Mouse (Mus musculus): ENCODE measurements around the gene Zfp362. TPM values are rescaled to one million over a fixed set of nuclear protein-coding genes. Genes with fewer than 3 reads are reported as not detected.

The Zfp362 gene
- polyA plus RNA-seq, 1 experiment = not detected

DNA sequence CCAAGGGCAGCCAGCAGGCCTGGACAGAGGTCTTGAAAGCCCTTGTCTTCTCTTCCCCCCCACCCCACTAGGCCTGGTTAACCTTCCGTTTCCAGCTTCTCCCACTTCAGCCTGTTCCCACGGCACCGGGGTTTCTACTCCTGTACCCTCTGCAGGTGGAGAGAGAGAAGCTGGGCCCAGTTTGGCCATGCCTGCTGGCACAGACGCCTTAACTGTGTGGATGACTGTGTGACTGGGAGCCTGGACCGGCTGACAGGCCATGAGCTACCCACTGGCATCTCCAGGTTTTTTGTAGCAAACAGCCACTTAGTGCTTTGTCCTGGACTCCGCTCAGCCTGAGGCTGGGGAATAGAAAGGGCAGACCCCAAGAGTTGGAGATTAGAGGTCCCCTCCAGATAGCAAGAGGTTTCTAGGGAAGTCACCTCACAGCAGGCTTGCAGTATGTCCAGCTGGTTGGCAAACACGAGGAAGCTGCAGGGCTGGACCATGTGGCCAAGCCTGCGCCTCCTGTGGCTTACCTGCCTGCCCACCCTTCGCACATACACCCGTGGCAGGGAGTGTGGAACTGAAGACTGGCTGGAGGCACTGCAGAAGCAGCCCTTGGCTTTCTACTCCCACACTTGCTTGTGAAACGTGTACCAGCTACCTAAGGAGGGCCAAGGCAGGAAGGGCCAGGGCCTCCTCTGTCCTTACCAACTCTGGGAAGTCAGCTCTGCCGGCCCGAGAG lies 53.7 kb downstream of the Zfp362 start:
- TF ChIP-seq GATA1 (IDR thresholded peaks at IDR 0.05; ENCODE audit: low read length) = no peak

DNA sequence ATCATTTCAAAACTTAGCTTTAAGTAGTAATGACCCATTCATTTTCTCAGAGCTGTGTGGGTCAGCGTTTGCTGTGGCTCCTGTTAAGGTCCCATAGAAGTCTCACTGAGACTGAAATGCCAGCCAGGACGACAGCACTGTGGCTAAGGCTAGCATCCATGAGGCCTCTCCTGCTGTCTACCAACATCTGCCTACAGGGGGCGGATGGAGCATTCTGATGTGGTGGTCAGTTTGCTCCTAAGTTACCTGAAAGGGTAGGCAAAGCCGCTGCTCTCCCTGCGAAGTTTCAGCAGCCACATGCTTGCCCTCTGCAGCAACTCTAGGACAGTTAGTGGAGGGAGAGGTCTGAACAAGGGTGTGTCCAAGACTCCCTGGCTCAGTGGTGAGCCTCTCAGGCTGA lies 54.8 kb downstream of the Zfp362 start:
- no peak for TF ChIP-seq GATA1 (IDR thresholded peaks at IDR 0.05; ENCODE audit: low read length)

DNA sequence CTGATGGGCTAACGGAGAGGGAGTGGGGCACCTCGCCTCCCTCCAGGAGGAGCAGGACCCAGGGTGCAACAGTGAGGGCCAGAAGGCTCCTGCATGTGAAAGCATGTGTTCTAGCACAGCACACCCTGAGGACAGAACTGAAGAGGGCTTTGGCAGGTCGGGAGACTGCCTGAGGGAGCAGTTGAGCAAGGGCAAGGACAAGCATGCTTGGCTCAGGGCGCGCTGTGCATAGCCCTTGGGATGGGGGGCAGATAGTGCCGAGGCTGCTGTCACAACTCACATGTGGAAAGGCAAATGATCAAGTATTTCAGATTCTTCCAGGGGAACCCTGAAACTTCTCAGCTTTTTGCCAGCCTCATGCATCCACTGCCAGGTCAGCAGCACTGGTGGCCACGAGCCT lies 57.5 kb downstream of the Zfp362 start:
- no peak for TF ChIP-seq GATA1 (IDR thresholded peaks at IDR 0.05; ENCODE audit: low read length)

DNA sequence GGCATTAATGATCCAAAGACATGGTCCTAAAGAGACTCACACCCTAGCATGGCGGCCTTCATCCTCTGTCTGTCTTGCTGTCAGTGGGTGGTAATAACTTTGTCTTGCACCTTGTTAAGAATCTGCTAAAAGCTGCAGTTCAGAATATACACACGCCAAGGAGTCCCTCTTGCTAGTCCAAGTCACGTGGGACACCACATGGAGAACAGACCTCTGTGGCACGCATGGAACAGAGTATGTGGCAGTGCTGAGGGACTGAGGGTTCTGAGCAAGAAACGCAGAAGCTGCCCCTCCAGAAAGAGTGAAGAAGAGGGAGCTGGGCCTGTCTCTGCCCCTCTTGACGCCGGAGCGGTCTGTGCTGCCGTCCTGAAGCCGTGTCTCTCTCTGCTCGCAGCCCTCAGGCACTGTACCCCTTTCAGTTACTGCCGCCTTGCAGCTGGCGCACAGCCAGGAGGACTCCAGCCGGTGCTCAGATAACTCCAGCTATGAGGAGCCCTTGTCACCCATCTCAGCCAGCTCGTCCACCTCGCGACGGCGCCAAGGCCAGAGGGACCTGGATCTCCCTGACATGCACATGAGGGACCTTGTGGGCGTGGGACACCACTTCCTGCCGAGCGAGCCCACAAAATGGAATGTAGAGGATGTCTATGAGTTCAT lies 58.1 kb downstream of the Zfp362 start:
- TF ChIP-seq GATA1 (IDR thresholded peaks at IDR 0.05; ENCODE audit: low read length) = no peak

DNA sequence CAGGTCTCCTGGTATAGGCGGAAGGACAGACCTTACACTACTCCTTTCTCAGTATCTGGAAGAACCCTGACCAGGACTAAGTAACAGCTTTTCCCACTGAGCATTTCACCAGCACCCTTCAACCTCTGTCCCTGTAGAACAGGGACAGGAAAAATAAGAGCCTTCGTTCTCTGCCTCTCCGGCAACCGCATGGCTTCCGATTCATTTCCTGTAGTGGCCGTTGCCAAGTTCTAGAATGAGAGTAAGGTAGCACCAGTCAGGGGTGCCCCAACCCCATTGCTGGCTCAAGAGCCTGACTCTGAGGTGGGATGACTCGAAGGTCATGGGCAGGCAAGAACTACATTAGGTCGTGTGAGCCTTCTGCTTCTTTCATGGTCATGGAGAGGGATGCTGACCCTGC lies 60.7 kb downstream of the Zfp362 start:
- TF ChIP-seq GATA1 (IDR thresholded peaks at IDR 0.05; ENCODE audit: low read length) = no peak

DNA sequence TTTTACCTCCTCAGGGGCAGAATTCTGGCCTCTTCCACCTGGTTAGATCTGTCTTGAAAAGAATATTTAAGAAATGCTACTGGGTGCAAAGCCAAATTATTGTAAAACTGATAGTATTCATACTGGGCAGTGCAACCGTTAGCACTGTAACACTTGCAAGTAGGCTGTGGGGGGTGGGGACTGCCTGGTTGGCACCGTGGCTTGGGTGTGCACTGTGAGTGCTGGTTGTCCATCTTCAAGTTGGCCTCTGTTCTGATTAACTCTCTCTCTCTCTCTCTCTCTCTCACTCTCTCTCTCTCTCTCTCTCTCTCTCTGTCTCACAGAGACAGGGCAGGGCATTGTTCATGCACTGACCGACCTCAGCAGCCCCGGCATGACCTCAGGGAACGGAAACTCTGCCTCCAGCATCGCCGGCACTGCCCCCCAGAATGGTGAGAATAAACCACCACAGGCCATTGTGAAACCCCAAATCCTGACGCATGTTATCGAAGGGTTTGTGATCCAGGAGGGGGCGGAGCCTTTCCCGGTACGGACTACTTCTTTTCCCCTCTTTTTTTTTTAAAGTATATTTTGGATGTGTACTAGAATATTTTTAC lies 62.7 kb downstream of the Zfp362 start:
- no peak for TF ChIP-seq GATA1 (IDR thresholded peaks at IDR 0.05; ENCODE audit: low read length)

DNA sequence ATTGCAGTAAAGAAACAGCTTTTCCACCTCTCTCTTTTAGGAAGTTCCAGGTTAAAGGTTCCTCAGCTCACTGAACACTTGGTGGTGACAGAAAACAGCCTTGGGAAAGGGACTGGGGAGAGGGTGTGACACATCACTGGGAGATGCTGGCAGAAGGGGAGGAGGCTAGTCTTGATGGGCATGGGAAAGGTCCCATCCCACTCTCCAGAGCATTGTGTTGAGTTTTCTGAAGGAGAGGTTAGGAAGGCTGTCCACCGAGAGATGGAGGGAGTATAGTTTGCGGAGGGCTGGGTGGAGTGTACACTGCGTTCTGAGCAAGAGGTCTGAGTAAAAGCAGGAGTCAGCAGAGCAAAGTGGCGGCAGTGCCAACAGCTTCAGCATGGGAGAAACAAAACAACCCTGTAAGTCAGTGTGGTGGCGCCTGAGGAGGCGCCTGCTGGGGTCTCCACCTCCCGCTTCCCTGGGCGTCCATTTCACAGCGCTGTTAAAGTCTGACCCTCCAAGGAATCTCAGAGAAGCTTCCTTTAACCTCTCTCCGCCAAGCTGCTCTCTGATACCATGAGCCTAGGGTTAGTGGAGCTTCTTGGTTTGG lies 63.4 kb downstream of the Zfp362 start:
- TF ChIP-seq GATA1 (IDR thresholded peaks at IDR 0.05; ENCODE audit: low read length) = no peak

DNA sequence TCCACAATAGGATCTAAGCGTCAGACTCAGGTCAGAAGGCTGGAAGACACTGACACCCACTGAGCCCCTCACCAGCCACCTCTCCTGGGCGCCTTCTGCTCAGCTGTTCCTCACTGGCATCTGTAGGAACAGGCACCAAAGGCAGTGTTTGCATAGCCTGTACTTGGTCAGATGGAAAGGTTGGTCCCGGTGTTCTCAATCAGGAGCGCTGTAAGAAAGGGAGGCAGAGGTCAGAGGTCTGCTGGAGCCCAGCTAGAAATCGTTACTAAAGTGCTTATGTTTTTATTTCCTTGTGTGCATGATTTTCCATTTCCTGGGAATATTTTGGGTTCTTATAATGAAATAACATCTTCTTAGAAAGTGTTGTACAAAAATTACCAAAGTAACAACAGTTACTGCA lies 63.9 kb downstream of the Zfp362 start:
- TF ChIP-seq GATA1 (IDR thresholded peaks at IDR 0.05; ENCODE audit: low read length) = no peak

DNA sequence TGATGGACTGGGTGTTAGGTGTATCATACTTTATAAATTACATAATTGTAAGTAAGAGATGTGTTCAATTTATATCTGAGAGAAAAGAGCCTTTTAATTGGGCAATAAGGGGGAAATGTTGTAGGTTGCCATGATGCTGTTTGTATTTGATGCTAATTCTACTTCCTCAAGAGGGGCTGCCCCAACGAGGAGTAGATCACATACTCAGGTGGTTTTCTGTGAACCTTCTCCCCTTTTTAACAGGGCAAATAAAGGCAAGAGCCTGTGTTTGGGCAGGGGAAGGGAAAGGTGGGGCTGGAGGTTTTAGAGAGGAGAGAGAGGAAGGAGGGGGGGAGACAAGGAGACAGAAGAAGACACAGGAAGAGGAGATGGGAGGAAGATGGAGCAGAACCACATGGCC lies 65.0 kb downstream of the Zfp362 start:
- TF ChIP-seq GATA1 (IDR thresholded peaks at IDR 0.05; ENCODE audit: low read length) = no peak

DNA sequence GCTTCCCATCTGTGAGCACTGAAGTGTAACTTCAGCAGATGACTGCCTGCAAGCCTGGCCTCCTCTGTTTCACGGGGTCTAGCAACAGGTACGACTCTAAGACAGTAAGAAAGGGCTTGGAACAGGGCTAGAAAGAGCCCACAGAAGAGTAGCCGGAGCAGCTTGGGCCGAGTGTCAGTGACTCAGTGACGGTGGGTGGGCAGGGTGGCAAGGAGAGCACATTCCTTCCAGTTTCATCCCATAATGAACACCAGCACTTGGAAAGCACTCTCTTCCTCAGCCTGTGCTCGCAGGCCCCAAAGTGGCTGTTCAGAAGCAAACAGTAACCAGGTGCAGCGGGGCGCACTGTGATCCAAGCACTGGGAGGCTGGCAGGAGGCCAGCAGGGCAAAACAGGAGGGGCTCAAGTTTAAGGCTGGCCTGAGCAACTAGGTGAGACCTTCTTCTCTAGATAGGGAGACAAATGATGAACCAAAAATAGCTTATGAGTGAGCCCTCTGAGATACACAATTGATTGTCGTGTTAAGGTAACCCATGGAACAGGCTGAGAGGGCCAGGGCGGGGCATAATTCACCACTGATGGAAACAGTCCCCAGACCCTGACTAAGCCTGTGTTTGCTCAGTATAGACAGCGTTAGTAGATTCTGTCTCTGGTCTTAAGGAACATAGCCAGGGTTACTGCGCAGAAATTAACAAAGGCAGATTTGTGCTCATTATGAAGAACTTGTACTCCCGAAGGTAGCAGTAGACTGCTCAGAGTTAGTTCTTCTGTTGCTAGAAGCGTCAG lies 67.8 kb downstream of the Zfp362 start:
- TF ChIP-seq GATA1 (IDR thresholded peaks at IDR 0.05; ENCODE audit: low read length) = no peak

DNA sequence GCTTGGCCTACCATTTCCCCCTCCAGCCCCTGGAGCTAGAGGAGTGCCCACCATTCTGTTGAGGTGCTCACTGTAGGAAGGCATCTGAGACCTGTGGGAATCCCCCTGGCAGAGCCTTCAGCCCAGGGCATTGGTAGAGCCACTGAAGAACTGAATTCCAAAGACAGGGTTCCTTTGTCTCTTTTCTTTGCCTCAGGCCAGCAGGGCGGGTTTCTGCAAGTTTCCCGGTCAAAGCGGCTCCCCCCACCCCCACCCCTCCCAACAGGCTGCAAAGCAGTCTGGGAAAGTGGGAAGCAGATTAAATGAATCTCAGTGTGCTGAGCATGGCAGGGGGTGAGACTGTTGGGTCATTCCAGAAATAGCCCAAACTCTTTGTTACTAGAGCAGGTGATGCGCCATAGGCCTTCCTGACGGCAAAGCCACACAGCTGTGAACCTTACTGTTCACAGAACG lies 68.7 kb downstream of the Zfp362 start:
- no peak for TF ChIP-seq GATA1 (IDR thresholded peaks at IDR 0.05; ENCODE audit: low read length)

DNA sequence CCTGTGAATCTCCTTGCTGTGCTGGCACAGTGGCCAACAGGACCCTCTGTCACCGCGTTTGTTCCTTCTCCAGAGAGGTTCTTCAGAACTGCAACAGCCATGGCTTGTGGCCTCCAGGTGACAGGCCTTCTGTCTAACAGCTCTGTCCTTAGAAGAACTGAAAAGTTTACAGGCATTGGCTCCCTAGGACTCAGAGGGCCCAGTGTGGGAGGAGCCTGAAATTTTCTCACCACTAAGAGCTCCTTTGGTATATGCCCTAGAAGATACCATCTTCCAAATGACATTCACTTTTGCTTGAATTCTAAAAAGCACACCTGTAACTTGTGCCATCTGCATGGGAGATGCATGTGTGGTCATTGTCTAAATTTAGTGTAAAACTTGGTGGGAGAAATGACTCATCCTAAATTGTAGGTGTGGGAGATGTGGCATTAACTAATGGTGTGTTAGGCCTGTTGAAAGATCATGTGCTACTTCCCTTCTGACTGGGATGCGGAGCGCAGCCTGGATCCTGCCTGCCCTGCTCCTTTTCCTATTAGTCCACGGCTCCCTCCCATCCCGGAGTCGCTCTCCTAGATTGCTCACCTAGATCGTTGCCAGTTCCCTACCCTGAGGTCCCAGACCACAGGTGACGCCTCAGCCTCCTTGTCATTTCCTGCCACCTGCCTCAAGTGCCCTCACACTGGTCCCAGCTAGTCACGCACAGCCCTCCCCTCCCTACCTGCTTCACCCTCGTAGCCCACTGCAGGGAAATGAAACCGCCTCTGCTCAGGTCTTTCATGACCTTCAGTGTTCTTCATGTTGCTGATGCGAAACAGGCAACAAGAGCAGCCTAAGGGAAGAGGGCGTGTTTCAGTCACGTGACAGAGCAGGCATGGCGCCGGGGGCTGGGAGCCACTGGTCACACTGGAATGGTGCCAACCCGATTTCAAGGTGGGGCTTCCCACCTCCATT lies 70.8 kb downstream of the Zfp362 start:
- no peak for TF ChIP-seq GATA1 (IDR thresholded peaks at IDR 0.05; ENCODE audit: low read length)

DNA sequence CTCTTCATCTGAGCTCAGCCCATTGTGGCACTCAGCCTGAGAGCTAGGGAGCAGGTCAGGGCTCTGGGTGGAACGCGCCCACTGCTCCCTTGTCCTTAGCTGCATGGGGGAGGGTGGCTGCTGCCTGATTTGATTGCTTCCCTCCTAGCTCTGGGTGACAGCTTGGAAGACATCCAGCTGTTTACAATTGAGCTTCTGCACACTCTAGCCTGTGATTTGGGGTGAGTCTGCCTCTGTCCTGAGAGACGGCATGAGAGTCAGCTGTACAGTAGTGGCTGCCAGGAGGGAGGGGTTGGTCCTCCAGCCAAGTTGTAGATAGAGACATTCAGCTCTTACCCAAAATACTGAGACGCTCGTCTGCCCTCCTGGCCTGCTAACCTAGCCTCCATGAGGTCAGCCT lies 71.6 kb downstream of the Zfp362 start:
- no peak for TF ChIP-seq GATA1 (IDR thresholded peaks at IDR 0.05; ENCODE audit: low read length)

DNA sequence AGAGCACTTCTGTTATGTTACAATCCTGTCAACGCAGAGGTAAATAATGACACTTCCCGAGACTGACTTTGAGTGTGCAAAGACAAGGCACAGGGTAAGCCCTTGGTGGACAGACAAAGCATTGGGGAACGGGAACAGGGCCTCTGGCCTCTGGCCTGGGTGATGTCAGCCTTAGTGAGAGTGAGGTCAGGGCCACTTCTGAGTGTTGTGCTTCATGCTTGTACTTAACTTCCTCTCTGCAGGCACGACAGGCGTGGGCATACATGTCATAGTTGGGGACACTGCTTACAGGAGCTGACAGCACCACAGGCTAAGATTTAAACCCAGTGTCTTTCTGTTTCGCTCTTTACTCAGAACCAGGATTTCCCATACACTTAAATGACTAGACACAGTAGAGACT lies 72.3 kb downstream of the Zfp362 start:
- TF ChIP-seq GATA1 (IDR thresholded peaks at IDR 0.05; ENCODE audit: low read length) = no peak

Data from G1E-ER4 (cell line).